Mouse (Mus musculus) lung, embryonic 14.5 days (tissue): Measurements from ENCODE around the gene Skap1. TPM values are rescaled to one million over a fixed set of nuclear protein-coding genes. Genes with fewer than 3 reads are reported as not detected.

Experiments used
- ATAC-seq: fragments of 200-750 bp; cut with Nextera tagmentation; 2 replicates; pipeline ENCODE4 v1.8.0; 2017; ENCODE audit warnings: mild to moderate bottlenecking, moderate TSS enrichment, moderate library complexity; ENCODE audit not compliant: insufficient read depth
- DNase-seq: peaks from one replicate; pipeline ENCODE4 v3.0.0-alpha.2; 2015
- H3K27ac ChIP-seq: fragments of 300-500 bp; sonication (generic); 2 replicates; pipeline ENCODE4 v1.5.1; 2014; ENCODE audit warnings: low read depth, mild to moderate bottlenecking, moderate library complexity
- H3K27me3 ChIP-seq: fragments of 300-500 bp; sonication (generic); 2 replicates; pipeline ENCODE4 v1.6.1; 2014; ENCODE audit warnings: low read length, control low read depth; ENCODE audit not compliant: insufficient read depth
- H3K36me3 ChIP-seq: fragments of 300-500 bp; sonication (generic); 2 replicates; pipeline ENCODE4 v1.6.1; 2014; ENCODE audit warnings: control low read depth; ENCODE audit not compliant: insufficient read depth
- H3K4me1 ChIP-seq: fragments of 300-500 bp; sonication (generic); 2 replicates; pipeline ENCODE4 v1.6.1; 2014; ENCODE audit warnings: antibody characterized with exemption, control low read depth; ENCODE audit not compliant: insufficient read depth
- H3K4me2 ChIP-seq: fragments of 300-500 bp; sonication (generic); 2 replicates; pipeline ENCODE4 v1.6.1; 2014; ENCODE audit warnings: mild to moderate bottlenecking
- H3K4me3 ChIP-seq: fragments of 300-500 bp; sonication (generic); 2 replicates; pipeline ENCODE4 v1.5.1; 2014; ENCODE audit warnings: low read depth, low read length
- H3K9ac ChIP-seq: fragments of 300-500 bp; sonication (generic); 2 replicates; pipeline ENCODE4 v1.6.1; 2014
- H3K9me3 ChIP-seq: fragments of 300-500 bp; sonication (generic); 2 replicates; pipeline ENCODE4 v1.6.1; 2016; ENCODE audit warnings: low read depth, low read length, control low read depth
- CTCF ChIP-seq: IDR thresholded peaks from 2 replicates; pipeline ENCODE4 v1.5.1; 2016; ENCODE audit warnings: antibody characterized with exemption, low read depth
- WGBS: fragments of 180-500 bp; shearing (Covaris S2); extraction: QIAGEN DNeasy Blood & Tissue Kit; methylation state at CpG from one replicate; pipeline ENCODE4 v1.1.7; 2014; 5-methylcytosine and 5-hydroxymethylcytosine counted together
- polyA plus RNA-seq: library from polyadenylated mRNA; unstranded; fragments of >200 nt; fragmentation: Nextera tagmentation; extraction: Ambion mirVana; gene quantifications from 2 replicates; pipeline ENCODE4 v1.2.1, GENCODE M21; 2014

Skap1 gene
- polyA plus RNA-seq, 1 experiment from 2014 or later = 1.1 TPM

DNA sequence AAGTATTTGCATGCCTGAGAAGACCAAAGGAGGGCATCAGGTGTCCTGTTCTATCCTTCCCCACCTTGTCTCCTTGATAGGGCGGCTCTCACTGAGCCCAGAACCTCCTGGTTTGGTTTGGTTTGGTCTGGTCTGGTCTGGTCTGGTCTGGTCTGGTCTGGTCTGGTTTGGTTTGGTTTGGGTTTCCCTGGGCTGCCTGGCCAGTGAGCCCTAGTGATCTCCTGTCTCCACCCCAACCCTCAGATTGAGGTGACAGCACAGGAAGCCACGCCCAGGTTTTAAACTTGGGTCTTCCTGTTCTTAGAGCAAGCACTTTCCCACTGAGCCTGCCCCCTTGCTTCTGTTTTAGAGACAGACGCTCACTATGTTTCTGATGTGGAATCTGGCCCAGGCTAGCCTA, 202.5 kb downstream of the Skap1 start:
- 0 out of 2 replicates have a peak, but pooled peaks cover 2% of the 10 kb centered on the region for H3K4me1 ChIP-seq
- no peak overlapping the region for H3K4me2 ChIP-seq
- no peak overlapping the region for H3K9ac ChIP-seq
- H3K27ac ChIP-seq = no peak overlapping the region
- peak; percentile 11 for DNase-seq
- TF ChIP-seq CTCF = no peak
- no peak for ATAC-seq
- no peaks in the 10 kb centered on the region for H3K27me3 ChIP-seq
- no peaks in the 10 kb centered on the region for H3K36me3 ChIP-seq
- 73% methylated on average over 3 of the region's 3 CpGs for WGBS
- H3K9me3 ChIP-seq = no peaks in the 10 kb centered on the region
- no peak overlapping the region for H3K4me3 ChIP-seq

DNA sequence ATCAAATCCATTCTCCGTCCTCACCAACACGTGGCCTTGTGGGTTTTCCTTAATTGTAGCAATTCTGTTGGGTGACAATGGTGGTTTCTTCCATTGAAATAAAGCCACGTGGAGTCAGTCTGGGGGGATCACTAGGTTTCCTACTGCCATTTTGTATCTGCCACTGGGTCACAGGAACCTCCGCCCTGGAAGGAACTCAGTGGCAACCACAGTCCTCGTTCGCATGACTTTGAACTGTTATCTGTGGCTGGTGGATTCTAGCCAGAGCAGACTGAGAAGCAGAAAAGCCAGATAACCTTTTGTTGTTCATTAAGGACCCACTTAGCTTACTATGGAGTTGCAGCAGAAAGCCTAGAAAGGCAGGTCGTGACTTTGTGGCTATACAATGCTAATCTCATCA, 204.0 kb downstream of the Skap1 start:
- ATAC-seq = no peak
- TF ChIP-seq CTCF = no peak
- DNase-seq = no peak
- Histone ChIP-seq H3K27me3 (no peaks in the 10 kb centered on the region), H3K9ac (no peak overlapping the region), H3K4me1 (0 out of 2 replicates have a peak, but pooled peaks cover 2% of the 10 kb centered on the region), H3K4me2 (no peak overlapping the region), H3K36me3 (no peaks in the 10 kb centered on the region), H3K27ac (no peak overlapping the region), H3K9me3 (no peaks in the 10 kb centered on the region), H3K4me3 (no peak overlapping the region)
- WGBS = 62% methylated on average over 7 of the region's 7 CpGs

DNA sequence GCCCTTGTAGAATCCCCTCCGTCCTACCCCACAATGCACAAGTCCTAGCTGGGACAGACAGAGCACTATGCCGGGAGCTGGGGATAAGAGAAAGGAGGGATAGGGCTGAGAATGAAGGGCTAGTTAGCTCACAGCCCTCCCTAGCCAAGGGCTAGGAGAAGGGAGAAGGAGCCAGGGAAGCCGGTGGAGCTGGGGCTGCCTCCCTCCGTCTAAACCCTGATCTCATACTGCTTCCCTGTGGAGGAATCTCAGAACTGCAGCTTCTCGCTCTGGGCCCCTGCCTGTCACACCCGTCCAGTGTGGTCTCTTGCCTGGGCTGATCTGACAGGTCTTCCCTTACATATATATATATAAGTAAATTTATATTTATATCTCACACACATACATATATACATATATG, 209.4 kb downstream of the Skap1 start:
- Histone ChIP-seq H3K9me3 (no peaks in the 10 kb centered on the region), H3K9ac (peak overlapping the region; percentile 40), H3K36me3 (no peaks in the 10 kb centered on the region), H3K4me1 (peaks cover 15% of the 10 kb centered on the region), H3K27ac (peak overlapping the region; percentile 30; the same call in 1 of the 2 replicates), H3K4me3 (no peak overlapping the region; the same call in 1 of the 2 replicates), H3K27me3 (no peaks in the 10 kb centered on the region), H3K4me2 (peak overlapping the region; percentile 54)
- TF ChIP-seq CTCF = peak; percentile 82
- ATAC-seq = peak; percentile 90
- WGBS = 3% methylated on average over 6 of the region's 6 CpGs
- DNase-seq = peak; percentile 90

DNA sequence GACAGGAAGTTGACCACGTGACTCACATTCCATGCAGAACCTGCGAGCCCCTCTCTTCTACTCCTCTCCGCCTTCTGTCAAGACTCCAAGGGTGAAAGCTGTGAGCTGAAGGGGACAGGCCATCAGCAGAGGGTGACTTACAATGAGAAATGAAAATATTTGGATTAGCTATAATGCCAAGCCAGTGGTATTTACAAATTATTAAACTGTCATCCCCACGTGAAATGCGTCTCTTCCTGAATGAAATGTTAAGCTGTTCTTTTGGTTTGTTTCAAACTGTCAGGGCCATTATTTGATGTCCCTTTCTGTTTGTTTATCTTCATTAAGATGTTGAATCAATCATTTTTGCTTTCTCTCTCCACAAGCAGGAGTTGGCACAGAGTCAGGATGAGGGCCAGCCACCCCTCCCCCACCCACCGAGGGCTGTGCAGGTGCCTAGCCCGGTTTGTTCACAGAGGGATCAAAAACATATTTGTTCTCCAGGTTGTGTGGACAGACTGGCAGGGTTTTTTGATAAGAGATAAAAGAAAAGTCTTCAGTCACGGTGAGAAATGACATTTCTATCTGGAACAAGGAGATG, 210.5 kb downstream of the Skap1 start:
- peak; percentile 63 for DNase-seq

DNA sequence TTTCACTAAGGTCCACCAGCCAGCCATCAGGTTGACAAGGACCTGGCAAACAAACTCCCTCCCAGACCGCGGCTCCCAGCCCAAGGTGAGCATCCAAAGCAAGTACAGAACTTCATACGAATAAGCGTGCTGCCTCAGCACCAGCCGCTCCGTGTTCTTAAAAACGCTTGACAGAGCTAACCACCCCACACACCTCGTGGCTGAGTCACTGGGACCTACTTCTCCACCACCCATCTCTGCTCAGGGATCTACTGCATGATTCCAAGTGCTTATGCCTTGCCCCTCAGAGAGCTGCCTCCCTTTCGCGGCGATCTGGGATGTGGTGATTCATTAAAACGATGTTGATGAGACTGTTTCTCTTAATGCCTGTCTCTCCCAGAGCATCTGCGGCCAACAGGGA, 213.6 kb downstream of the Skap1 start:
- H3K27me3 ChIP-seq = 0 out of 2 replicates have a peak, but pooled peaks cover 3% of the 10 kb centered on the region
- H3K4me1 ChIP-seq = peaks cover 15% of the 10 kb centered on the region
- no peak for DNase-seq
- no peak overlapping the region for H3K4me2 ChIP-seq
- 82% methylated on average over 13 of the region's 13 CpGs for WGBS
- no peak overlapping the region for H3K4me3 ChIP-seq
- TF ChIP-seq CTCF = no peak
- no peaks in the 10 kb centered on the region for H3K9me3 ChIP-seq
- no peak overlapping the region for H3K27ac ChIP-seq
- no peaks in the 10 kb centered on the region for H3K36me3 ChIP-seq
- H3K9ac ChIP-seq = no peak overlapping the region
- no peak for ATAC-seq

More for the DNA sequence above, 210.5 kb downstream of the Skap1 start:
- Histone ChIP-seq H3K4me1 (peaks cover 15% of the 10 kb centered on the region), H3K9me3 (no peaks in the 10 kb centered on the region), H3K27ac (0 out of 2 replicates have a peak overlapping the region, but pooled peaks have one; percentile 1), H3K4me2 (peak overlapping the region; percentile 43), H3K4me3 (no peak overlapping the region), H3K9ac (no peak overlapping the region), H3K27me3 (no peaks in the 10 kb centered on the region), H3K36me3 (no peaks in the 10 kb centered on the region)
- TF ChIP-seq CTCF = no peak
- ATAC-seq = peak; percentile 69
- 6% methylated on average over 8 of the region's 8 CpGs for WGBS

DNA sequence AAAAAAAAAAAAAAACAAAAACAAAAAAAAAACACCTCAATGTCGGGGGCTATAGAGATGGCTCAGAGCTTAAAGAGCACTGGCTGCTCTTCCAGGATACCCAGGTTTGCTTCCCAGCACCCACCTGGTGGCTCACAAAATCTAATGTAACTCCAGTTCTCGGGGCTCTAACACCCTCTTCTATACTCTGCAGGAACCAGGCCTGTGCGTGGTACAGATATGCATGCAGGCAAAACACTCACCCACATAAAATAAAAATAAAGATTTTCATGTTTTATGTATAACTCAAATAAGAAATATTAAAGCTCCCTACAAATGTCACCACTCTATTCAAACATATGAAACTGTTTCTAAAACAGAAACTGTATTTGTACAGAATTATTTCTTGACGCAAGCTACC, 214.6 kb downstream of the Skap1 start:
- TF ChIP-seq CTCF = no peak
- Histone ChIP-seq H3K9me3 (no peaks in the 10 kb centered on the region), H3K4me3 (no peak overlapping the region), H3K27ac (no peak overlapping the region), H3K9ac (no peak overlapping the region), H3K36me3 (no peaks in the 10 kb centered on the region), H3K27me3 (0 out of 2 replicates have a peak, but pooled peaks cover 3% of the 10 kb centered on the region), H3K4me2 (no peak overlapping the region), H3K4me1 (peaks cover 15% of the 10 kb centered on the region)
- DNase-seq (no peak), ATAC-seq (no peak)
- 88% methylated on average over 4 of the region's 4 CpGs for WGBS

DNA sequence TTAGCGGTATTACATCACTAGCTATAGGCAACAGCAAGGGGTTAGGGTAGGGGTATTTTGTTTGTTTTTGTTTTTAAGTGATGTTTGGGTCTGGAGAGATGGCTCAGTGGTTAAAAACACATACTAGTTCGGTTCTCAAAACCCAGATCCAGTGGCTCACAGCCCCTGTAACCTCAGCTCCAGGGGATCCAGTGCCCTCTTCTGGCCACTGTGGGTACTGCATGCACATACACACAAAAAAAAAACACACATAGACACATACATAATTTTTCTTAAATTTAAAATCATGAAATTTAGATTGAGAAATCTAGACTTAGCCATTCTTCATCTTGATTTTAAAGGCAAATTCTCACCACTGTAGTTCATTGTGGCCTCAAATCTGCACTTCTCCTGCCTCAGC, 221.0 kb downstream of the Skap1 start:
- no peak overlapping the region for H3K4me3 ChIP-seq
- H3K4me1 ChIP-seq = no peaks in the 10 kb centered on the region
- no peak overlapping the region for H3K4me2 ChIP-seq
- H3K36me3 ChIP-seq = no peaks in the 10 kb centered on the region
- peak; percentile 63 for TF ChIP-seq CTCF
- no peak overlapping the region for H3K9ac ChIP-seq
- H3K27ac ChIP-seq = no peak overlapping the region
- WGBS = 84% methylated on average over 2 of the region's 2 CpGs
- ATAC-seq (no peak), DNase-seq (peak; percentile 28)
- no peaks in the 10 kb centered on the region for H3K9me3 ChIP-seq
- H3K27me3 ChIP-seq = 0 out of 2 replicates have a peak, but pooled peaks cover 3% of the 10 kb centered on the region
